Comparison of ENCODE assay signal across 12 mouse cellular contexts in genomic region chr17:28424373-28424772, GRCm38 (mm10). TPM values are rescaled to one million over a fixed set of nuclear protein-coding genes. Genes with fewer than 3 reads are reported as not detected.
DNase-seq lines count a peak whose midpoint lies in the region; ATAC-seq lines count a peak whose summit lies in the region.
"Had no signal": no experiment of that assay in that cellular context is flagged by ENCODE, and none has a peak within 500 bp of the region (broad histone marks: within the 10 kb centered on the region; RNA-seq: fewer than 3 reads in every experiment).

No protein-coding gene starts in this region.

- H3K9me3 ChIP-seq in heart, embryonic 11.5 days (replicated peaks; ENCODE audit: control insufficient read depth, low read length) = no peaks in the 10 kb centered on the region
- H3K9me3 ChIP-seq: embryonic facial prominence, embryonic 15.5 days had no signal

- no peak overlapping the region for H3K4me2 ChIP-seq in heart, embryonic 11.5 days
- H3K4me2 ChIP-seq: embryonic facial prominence, embryonic 15.5 days had no signal

- peak; percentile 31 to 44 for DNase-seq in heart, adult 9 months (ENCODE audit: low spot score in 2 of 2)
- peak; percentile 30 for DNase-seq in MN1 (ENCODE audit: low spot score)
- peak; percentile 34 to 73 for DNase-seq in adrenal gland, postnatal 36 days
- peak; percentile 73 to 90 for DNase-seq in kidney, postnatal 25 days
- DNase-seq in left cerebral cortex, postnatal 36 days (ENCODE audit: low spot score in 2 of 2) = no peak
- no peak for DNase-seq in layer of hippocampus, adult 9-11 months
- DNase-seq: cerebellum, adult 8-10 months; right cerebral cortex, postnatal 25 days had no signal

- H3K4me3 ChIP-seq in heart, embryonic 11.5 days (ENCODE audit: low read depth, low read length) = no peak overlapping the region
- H3K4me3 ChIP-seq: embryonic facial prominence, embryonic 15.5 days had no signal

- H3K36me3 ChIP-seq in heart, embryonic 11.5 days (ENCODE audit: control insufficient read depth, insufficient read depth, low read length) = no peaks in the 10 kb centered on the region
- H3K36me3 ChIP-seq: embryonic facial prominence, embryonic 15.5 days had no signal

- no peak overlapping the region for H3K27ac ChIP-seq in heart, embryonic 11.5 days (ENCODE audit: low read depth, low read length)
- H3K27ac ChIP-seq: embryonic facial prominence, embryonic 15.5 days had no signal

- H3K27me3 ChIP-seq in heart, embryonic 11.5 days (ENCODE audit: control insufficient read depth, insufficient read depth, low read length) = no peaks in the 10 kb centered on the region
- H3K27me3 ChIP-seq: embryonic facial prominence, embryonic 15.5 days had no signal

- no peak overlapping the region for H3K9ac ChIP-seq in heart, embryonic 11.5 days (ENCODE audit: low read depth, low read length)
- H3K9ac ChIP-seq: embryonic facial prominence, embryonic 15.5 days had no signal

- no peak for ATAC-seq in heart, embryonic 11.5 days (replicated peaks; ENCODE audit: insufficient number of reproducible peaks, low FRiP score, low TSS enrichment)
- no peak for ATAC-seq in activated CD4-positive, CD25-positive, alpha-beta regulatory T cell, adult 4 months

- H3K4me1 ChIP-seq in heart, embryonic 11.5 days (ENCODE audit: control insufficient read depth, insufficient read depth, low read length) = peaks cover 10% of the 10 kb centered on the region

- 80% methylated on average over 6 of the region's 6 CpGs for WGBS in heart, embryonic 11.5 days (ENCODE audit: insufficient replicate concordance)

- intact Hi-C loops in left cerebral cortex, postnatal 36 days (cut with DNase I) = no loop called here

RNA-seq across cellular contexts. Expression of gene Tulp1, which starts 59.4 kb away (rescaled TPM):
- polyA plus RNA-seq in heart, embryonic 11.5 days (2014; fragmentation: Nextera tagmentation; extraction: Ambion mirVana) = 2.9 and 5.0 TPM in 2 replicates
- total RNA-seq in adrenal gland, postnatal 36 days (2021) = under 1 TPM in 1 of 2 experiments, not detected in 1; 0.43 TPM
- polyA plus RNA-seq in activated CD4-positive, CD25-positive, alpha-beta regulatory T cell, adult 4 months (2017; shearing (Covaris generic)) = not detected
- not detected for total RNA-seq in left cerebral cortex, postnatal 36 days (2021)
- total RNA-seq: left cerebral cortex, postnatal 10 days had no signal

Comparison
In these comparisons a context has a peak if more than half of its experiments do, and no peak if none do; other contexts are left out.
1. DNase-seq: peak in heart, adult 9 months (2 of 2), MN1 (single experiment), adrenal gland, postnatal 36 days (2 of 2) and kidney, postnatal 25 days (2 of 2); none in left cerebral cortex, postnatal 36 days (0 of 2) and layer of hippocampus, adult 9-11 months (single experiment).